Mouse (Mus musculus) lung, postnatal 0 days (tissue): Measurements from ENCODE around the gene Iqck. TPM values are rescaled to one million over a fixed set of nuclear protein-coding genes. Genes with fewer than 3 reads are reported as not detected.

Experiments
- ATAC-seq: fragments of 200-750 bp; cut with Nextera tagmentation; 2 replicates; pipeline ENCODE4 v1.8.0; 2017; ENCODE audit warnings: moderate library complexity
- DNase-seq: peaks from one replicate; pipeline ENCODE4 v3.0.0-alpha.2; 2016; ENCODE audit warnings: low spot score
- H3K27ac ChIP-seq: fragments of 300-500 bp; sonication (generic); 2 replicates; pipeline ENCODE4 v1.5.1; 2014; ENCODE audit warnings: antibody characterized with exemption, mild to moderate bottlenecking, low read length, mixed read lengths
- H3K27me3 ChIP-seq: fragments of 300-500 bp; sonication (generic); replicated peaks from 2 replicates; pipeline ENCODE4 v1.6.1; 2014; ENCODE audit warnings: low read length, mixed read lengths; ENCODE audit not compliant: insufficient read depth
- H3K36me3 ChIP-seq: fragments of 300-500 bp; sonication (generic); 2 replicates; pipeline ENCODE4 v1.6.1; 2014; ENCODE audit warnings: low read length, mixed read lengths; ENCODE audit not compliant: insufficient read depth
- H3K4me1 ChIP-seq: fragments of 300-500 bp; sonication (generic); 2 replicates; pipeline ENCODE4 v1.6.1; 2014; ENCODE audit warnings: antibody characterized with exemption, low read depth, low read length, mixed read lengths; ENCODE audit not compliant: insufficient read depth
- H3K4me2 ChIP-seq: fragments of 300-500 bp; sonication (generic); replicated peaks from 2 replicates; pipeline ENCODE4 v1.6.1; 2014; ENCODE audit warnings: low read depth, mild to moderate bottlenecking, low read length, moderate library complexity, mixed read lengths
- H3K4me3 ChIP-seq: fragments of 300-500 bp; sonication (generic); 2 replicates; pipeline ENCODE4 v1.5.1; 2014; ENCODE audit warnings: low read depth, low read length
- H3K9ac ChIP-seq: fragments of 300-500 bp; sonication (generic); replicated peaks from 2 replicates; pipeline ENCODE4 v1.6.1; 2014; ENCODE audit warnings: low read depth, mild to moderate bottlenecking
- H3K9me3 ChIP-seq: fragments of 300-500 bp; sonication (generic); 2 replicates; pipeline ENCODE4 v1.6.1; 2016; ENCODE audit warnings: low read length, mixed read lengths
- CTCF ChIP-seq: IDR thresholded peaks from 2 replicates; pipeline ENCODE4 v1.5.1; 2016; ENCODE audit warnings: antibody characterized with exemption, mild to moderate bottlenecking
- EP300 ChIP-seq: IDR thresholded peaks from 2 replicates; pipeline ENCODE4 v1.6.1; 2016; ENCODE audit warnings: antibody characterized with exemption, mild to moderate bottlenecking, control low read depth
- WGBS: fragments of 180-500 bp; shearing (Covaris S2); extraction: QIAGEN DNeasy Blood & Tissue Kit; methylation state at CpG from one replicate; pipeline ENCODE4 v1.1.7; 2014; 5-methylcytosine and 5-hydroxymethylcytosine counted together
- polyA plus RNA-seq: library from polyadenylated mRNA; unstranded; fragments of >200 nt; fragmentation: Nextera tagmentation; extraction: Ambion mirVana; gene quantifications from 2 replicates; pipeline ENCODE4 v1.2.1, GENCODE M21; 2015

Gene Iqck
- polyA plus RNA-seq, 1 experiment from 2014 or later: 3.5 TPM

DNA sequence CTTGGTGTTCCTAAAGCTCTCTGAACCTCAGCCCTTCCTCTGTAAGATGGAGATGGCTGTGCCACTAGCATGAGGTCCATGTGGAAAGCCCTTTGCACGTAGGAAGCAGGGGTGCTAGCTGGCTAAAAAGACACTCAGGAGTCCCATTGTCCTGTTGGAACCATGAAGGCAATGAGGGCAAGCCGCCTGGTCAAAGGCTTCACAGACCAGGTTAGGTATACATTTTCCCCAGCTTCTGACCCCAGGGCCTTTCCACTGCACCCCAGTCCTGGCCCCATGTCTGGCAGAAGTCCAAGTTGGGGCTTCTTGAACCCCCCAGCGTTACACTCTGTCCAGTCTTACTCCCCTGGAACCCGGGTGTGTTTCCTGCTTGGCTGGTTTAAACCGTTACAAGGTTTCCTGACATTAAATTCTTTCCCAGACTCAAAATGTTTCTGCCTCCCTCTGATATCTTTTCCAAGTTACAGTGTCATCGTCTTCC lies 136.6 kb downstream of the Iqck start:
- no peak for DNase-seq
- no peak overlapping the region for H3K4me3 ChIP-seq
- TF ChIP-seq EP300 (no peak), CTCF (no peak)
- H3K4me2 ChIP-seq: no peak overlapping the region
- H3K36me3 ChIP-seq: no peaks in the 10 kb centered on the region
- no peak overlapping the region for H3K27ac ChIP-seq
- no peaks in the 10 kb centered on the region for H3K27me3 ChIP-seq
- 39% methylated on average over 6 of the region's 6 CpGs for WGBS
- no peaks in the 10 kb centered on the region for H3K9me3 ChIP-seq
- no peak overlapping the region for H3K9ac ChIP-seq
- peaks cover 8% of the 10 kb centered on the region for H3K4me1 ChIP-seq
- no peak for ATAC-seq

GRCm38 (mm10) chr7:118992623-118993405 lies 137.3 kb downstream of the Iqck start:
- DNase-seq: no peak
- H3K9me3 ChIP-seq: no peaks in the 10 kb centered on the region
- H3K27me3 ChIP-seq: no peaks in the 10 kb centered on the region
- H3K4me3 ChIP-seq: no peak overlapping the region
- TF ChIP-seq EP300: no peak
- no peak for TF ChIP-seq CTCF
- no peak overlapping the region for H3K27ac ChIP-seq
- H3K9ac ChIP-seq: no peak overlapping the region
- no peak for ATAC-seq
- 0 out of 2 replicates have a peak overlapping the region, but pooled peaks have one; percentile 95 for H3K4me2 ChIP-seq
- H3K4me1 ChIP-seq: peaks cover 8% of the 10 kb centered on the region
- H3K36me3 ChIP-seq: no peaks in the 10 kb centered on the region
- 62% methylated on average over 13 of the region's 13 CpGs for WGBS

DNA sequence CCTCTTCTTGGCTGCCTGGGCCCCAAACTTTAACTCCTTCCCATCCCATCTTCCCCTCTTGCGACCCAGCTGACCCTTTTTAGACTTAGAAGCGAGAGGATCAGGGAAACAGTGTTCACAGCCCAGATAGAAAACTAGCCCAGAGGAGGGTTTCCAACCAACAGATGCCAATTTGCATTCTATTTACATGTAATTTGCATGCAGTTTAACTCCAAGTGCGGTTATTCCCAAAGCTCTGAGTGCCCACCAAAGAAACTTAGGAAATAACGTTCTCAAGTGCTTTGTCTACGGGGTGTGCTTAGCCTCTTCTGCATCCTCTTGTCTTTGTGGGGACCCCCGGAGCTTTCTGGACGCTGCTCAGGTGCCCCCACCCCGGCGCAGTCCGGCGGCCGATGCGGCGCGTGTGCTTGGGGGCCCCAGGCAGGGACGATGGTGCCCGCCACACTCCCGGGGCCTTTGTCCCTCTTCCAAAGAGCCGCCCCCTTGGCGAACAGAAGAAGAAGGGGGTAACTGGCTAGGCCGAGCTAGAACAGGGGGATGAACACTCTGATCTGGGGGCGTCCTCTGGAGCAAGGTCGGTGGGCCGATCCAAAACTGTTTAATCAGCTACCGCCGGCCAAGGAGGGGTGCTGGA lies 138.2 kb downstream of the Iqck start:
- DNase-seq: no peak
- H3K27ac ChIP-seq: no peak overlapping the region

DNA sequence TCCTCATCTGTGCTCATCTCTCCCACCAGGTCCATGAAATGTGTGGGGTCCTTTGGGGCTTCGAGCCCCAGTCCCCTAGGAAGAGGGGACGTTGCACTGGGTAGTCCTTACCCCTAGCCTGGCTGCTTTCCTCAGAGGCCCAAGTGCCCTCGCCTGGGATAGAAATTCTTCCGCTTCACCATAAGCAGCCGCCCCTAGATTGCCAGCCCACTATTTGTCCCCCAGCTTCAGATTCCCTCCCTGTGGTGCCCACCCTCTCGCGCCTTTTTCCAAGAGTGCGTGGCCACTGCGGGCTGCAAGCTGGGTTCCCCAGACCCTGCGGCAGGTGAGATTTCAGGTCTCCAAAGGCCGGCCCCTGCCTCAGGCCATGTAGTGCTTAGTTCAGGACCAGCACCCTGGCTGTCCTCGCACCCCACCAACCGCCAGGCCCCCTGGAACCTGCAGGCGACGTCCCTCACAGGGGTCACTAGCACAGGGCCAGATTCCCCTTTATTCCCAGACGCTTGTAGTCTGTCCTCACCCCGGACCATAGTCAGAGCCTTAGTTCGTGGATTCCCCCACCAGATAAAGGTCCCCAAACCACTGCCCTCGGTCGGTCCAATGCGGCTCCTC lies 138.8 kb downstream of the Iqck start:
- H3K4me1 ChIP-seq: peaks cover 8% of the 10 kb centered on the region
- H3K27ac ChIP-seq: no peak overlapping the region
- H3K9ac ChIP-seq: peak overlapping the region; percentile 46
- TF ChIP-seq EP300: no peak
- no peak for TF ChIP-seq CTCF
- H3K4me2 ChIP-seq: peak overlapping the region; percentile 95
- no peaks in the 10 kb centered on the region for H3K9me3 ChIP-seq
- peak overlapping the region; percentile 60 for H3K4me3 ChIP-seq
- H3K36me3 ChIP-seq: no peaks in the 10 kb centered on the region
- H3K27me3 ChIP-seq: no peaks in the 10 kb centered on the region
- peak; percentile 37 for DNase-seq
- 1% methylated on average over 21 of the region's 21 CpGs for WGBS
- ATAC-seq: peak; percentile 5; the same call in 1 of the 2 replicates

More for the DNA sequence above, 138.2 kb downstream of the Iqck start:
- TF ChIP-seq CTCF: no peak
- no peak for TF ChIP-seq EP300
- no peaks in the 10 kb centered on the region for H3K36me3 ChIP-seq
- 4% methylated on average over 26 of the region's 26 CpGs for WGBS
- H3K9me3 ChIP-seq: no peaks in the 10 kb centered on the region
- peak overlapping the region; percentile 95 for H3K4me2 ChIP-seq
- H3K27me3 ChIP-seq: no peaks in the 10 kb centered on the region
- no peak for ATAC-seq
- H3K9ac ChIP-seq: peak overlapping the region; percentile 46
- peak overlapping the region; percentile 60 for H3K4me3 ChIP-seq
- peaks cover 8% of the 10 kb centered on the region for H3K4me1 ChIP-seq

DNA sequence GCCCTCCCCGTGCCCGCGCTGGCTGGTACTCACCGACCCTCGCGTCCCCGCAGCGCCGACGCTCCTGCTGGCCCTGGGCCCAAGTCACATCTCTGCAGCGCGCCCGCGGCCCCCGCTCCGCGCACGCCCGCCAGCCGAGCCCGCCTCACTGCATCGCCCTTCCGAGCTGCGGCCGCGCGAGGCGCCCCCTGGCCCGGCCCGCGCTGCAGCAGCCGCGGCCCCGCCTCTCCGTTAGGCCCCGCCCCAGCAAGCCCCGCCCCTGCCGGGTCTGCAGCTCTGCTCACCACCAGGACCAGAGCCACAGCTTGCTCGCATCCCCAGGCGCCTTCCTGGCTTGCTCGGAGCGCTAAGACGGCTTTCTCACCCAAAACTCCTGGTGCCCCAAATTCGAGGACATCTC lies 139.5 kb downstream of the Iqck start, which contains the start of gene Gprc5b:
Gene Gprc5b, minus strand, starts transcription at position 205 of the 400 bp plus-strand sequence.
- peaks cover 8% of the 10 kb centered on the region for H3K4me1 ChIP-seq
- H3K9me3 ChIP-seq: no peaks in the 10 kb centered on the region
- DNase-seq: peak; percentile 94
- H3K9ac ChIP-seq: peak within 1 kb of the TSS; percentile 46
- H3K4me3 ChIP-seq: peak within 1 kb of the TSS; percentile 60
- 0% methylated on average over 33 of the region's 44 CpGs for WGBS
- no peak within 1 kb of the TSS for H3K27ac ChIP-seq
- H3K4me2 ChIP-seq: peak within 1 kb of the TSS; percentile 95
- no peaks in the 10 kb centered on the region for H3K36me3 ChIP-seq
- no peaks in the 10 kb centered on the region for H3K27me3 ChIP-seq
- TF ChIP-seq CTCF (peak; percentile 38), EP300 (no peak)
- peak; percentile 97 for ATAC-seq

GRCm38 (mm10) chr7:118995671-118996070 lies 140.1 kb downstream of the Iqck start:
- Histone ChIP-seq H3K4me1 (peaks cover 8% of the 10 kb centered on the region), H3K4me3 (no peak overlapping the region), H3K9ac (no peak overlapping the region), H3K4me2 (peak overlapping the region; percentile 95; the same call in 1 of the 2 replicates), H3K36me3 (no peaks in the 10 kb centered on the region), H3K27ac (no peak overlapping the region), H3K9me3 (no peaks in the 10 kb centered on the region), H3K27me3 (no peaks in the 10 kb centered on the region)
- TF ChIP-seq CTCF (no peak), EP300 (no peak)
- DNase-seq (no peak), ATAC-seq (peak; percentile 3; the same call in 1 of the 2 replicates)
- WGBS: 8% methylated on average over 14 of the region's 14 CpGs
